Mouse (Mus musculus): ENCODE data around the gene Pbx4.

Pbx4 gene

DNA sequence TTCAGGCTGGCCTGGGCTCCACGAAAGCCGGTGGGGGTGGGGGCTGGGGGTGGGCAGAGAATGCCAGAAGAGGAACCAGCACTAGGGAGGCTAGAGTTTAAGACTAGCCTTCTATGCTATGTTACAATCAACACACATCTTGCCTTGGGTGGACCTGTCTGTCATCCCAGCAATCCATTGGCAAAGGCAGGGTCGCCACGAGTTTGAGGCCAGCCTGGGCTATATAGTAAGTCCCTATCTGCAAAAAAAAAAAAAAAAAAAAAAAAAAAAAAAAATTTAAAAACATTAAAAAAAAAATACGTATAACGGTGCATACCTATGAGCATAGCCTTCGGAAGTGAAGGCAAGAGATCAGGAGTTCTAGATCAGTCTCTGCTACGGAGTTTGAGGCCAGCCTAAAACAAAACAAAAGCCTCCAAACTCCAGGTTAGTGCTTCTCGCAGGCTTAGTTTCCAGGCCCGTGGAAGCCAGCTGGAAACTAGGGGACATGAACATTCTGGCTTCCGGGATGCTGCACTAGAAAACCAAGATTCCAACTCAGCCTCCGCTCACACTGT lies 68.7 kb downstream of the Pbx4 start:
- no peak for DNase-seq (ENCODE audit: low spot score)

- peak; percentile 97 for DNase-seq (ENCODE audit: low spot score)
Observed at GRCm38 (mm10) chr8:69901484-69902162, 69.3 kb downstream of the Pbx4 start.

DNA sequence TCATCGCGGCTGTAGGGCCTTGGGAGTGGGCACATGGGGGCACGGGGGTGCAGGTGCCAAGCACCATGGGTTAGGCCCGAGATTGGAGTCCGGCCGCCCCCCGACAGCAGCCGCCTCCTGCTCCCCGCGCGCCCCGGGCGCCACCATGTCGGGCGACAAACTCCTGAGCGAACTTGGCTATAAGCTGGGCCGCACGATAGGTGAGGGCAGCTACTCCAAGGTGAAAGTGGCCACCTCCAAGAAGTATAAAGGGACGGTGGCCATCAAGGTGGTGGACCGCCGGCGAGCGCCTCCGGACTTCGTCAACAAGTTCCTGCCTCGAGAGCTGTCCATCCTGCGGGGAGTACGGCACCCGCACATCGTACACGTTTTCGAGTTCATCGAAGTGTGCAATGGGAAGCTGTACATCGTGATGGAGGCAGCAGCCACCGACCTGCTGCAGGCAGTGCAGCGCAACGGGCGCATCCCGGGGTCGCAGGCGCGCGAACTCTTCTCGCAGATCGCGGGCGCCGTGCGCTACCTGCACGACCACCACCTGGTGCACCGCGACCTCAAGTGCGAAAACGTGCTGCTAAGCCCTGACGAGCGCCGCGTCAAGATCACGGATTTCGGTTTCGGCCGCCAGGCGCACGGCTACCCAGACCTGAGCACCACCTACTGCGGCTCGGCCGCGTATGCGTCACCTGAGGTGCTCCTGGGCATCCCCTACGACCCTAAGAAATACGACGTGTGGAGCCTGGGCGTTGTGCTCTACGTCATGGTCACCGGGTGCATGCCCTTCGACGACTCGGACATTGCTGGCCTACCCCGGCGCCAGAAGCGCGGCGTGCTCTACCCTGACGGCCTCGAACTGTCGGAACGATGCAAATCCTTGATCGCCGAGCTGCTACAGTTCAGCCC lies 70.1 kb downstream of the Pbx4 start, which contains the start of the genes Tssk6, Ndufa13 and Yjefn3:
Gene Tssk6, plus strand, starts transcription at position 22 of the 900 bp plus-strand sequence.
Gene Ndufa13, minus strand, starts transcription at position 396 of the 900 bp plus-strand sequence.
Gene Yjefn3, minus strand, starts transcription at position 550 of the 900 bp plus-strand sequence.
- peak; percentile 49 for DNase-seq (ENCODE audit: low spot score)

GRCm38 (mm10) chr8:69903063-69903542 lies 70.8 kb downstream of the Pbx4 start:
- DNase-seq (ENCODE audit: low spot score): peak; percentile 99

GRCm38 (mm10) chr8:69904096-69904495 lies 71.8 kb downstream of the Pbx4 start:
- no peak for DNase-seq (ENCODE audit: low spot score)

GRCm38 (mm10) chr8:69906260-69906659 lies 74.0 kb downstream of the Pbx4 start:
- DNase-seq (ENCODE audit: low spot score): no peak

GRCm38 (mm10) chr8:69907106-69907505 lies 74.8 kb downstream of the Pbx4 start:
- no peak for DNase-seq (ENCODE audit: low spot score)

GRCm38 (mm10) chr8:69911917-69912316 lies 79.6 kb downstream of the Pbx4 start:
- no peak for DNase-seq (ENCODE audit: low spot score)

DNA sequence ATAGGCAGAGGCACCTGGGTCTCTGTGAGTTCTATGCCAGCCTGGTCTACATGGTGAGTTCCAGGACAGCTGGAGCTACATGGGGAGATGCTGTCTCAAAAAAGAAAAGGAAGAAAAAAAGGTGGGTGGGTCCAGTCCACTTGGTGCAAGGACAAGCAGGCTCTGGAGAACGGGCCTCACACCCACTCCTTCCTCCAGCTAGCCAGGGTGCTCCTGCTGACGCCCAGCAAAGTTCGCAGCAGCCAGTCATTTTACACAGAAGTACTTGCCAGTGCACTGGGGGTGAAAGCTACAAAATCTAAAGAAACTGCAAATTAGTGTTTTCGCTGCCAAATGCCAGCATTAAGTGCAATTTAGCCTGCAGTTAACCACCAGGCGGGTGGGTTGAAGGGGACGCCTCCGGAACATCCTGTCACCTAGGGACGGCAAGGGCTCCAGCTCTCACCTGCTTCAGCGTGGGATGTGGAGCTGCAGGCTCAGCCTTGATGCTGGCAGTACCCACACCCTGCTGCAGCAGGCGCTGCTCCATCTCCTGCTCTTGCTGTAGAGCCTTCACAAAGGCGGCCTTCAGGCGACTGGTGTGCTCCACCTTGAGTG lies 80.3 kb downstream of the Pbx4 start:
- no peak for DNase-seq (ENCODE audit: low spot score)

- no peak for DNase-seq (ENCODE audit: low spot score)
Observed at GRCm38 (mm10) chr8:69914526-69914925, 82.2 kb downstream of the Pbx4 start.

- DNase-seq (ENCODE audit: low spot score): no peak
Observed at GRCm38 (mm10) chr8:69915748-69916147, 83.5 kb downstream of the Pbx4 start.

- no peak for DNase-seq (ENCODE audit: low spot score)
Observed at GRCm38 (mm10) chr8:69918506-69918905, 86.2 kb downstream of the Pbx4 start.

- peak; percentile 89 for DNase-seq (ENCODE audit: low spot score)
Observed at GRCm38 (mm10) chr8:69919010-69919409, 86.7 kb downstream of the Pbx4 start.

DNA sequence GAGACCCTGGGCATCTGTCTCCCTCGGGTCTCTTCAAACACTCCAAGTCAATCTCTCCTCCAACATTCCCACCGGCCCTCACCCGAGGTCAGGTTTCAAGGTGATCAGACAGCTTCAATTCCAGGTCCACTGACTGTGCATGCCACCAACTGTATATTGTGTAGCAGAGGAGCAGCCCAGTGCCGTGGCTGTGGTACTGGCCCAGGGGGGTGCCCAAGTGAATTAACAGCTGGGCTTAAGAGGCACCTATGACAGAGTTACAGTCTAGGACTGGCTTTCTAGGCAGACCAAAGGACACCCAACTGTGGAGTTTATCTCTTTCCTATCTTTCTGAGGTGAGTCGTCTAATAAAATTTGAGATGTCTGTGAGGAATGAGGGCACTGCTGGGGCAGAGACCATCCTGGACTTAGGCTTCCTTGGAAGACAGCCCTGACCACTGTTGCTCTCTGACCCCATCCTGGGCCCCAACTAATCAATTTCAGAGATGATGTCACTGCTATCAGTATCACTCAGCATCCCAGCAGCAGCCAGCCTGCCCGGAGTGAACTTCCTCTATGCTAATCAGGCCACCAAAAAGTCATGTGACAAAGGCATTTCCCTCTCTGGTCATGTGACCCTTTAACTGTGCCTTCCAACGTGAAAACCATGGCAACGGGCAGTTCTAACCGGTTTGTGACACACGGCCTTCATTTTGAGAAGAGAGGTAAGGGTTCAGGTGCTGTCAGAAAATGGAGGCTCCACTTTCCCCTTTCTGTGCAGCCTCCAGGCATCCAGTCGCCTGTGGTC lies 87.8 kb downstream of the Pbx4 start:
- peak; percentile 45 for DNase-seq (ENCODE audit: low spot score)

DNA sequence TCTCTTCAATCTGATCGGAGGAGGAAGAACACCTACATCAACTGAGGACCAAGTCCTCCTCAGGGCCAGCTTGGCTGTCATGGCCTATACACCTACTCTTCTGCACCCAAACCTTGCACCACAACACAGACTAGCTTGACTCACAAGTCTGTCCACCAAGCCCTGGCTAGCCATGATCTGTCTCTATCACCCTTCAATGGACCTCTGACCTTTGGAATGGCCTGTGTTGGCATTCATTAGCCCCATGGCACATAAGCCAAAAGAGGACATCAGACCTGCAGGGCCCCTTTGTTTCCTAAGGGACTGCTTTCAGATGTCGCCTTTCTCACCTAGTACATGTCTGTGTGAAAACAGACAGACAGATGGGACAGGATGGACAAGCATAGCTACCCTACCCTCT lies 88.8 kb downstream of the Pbx4 start:
- DNase-seq (ENCODE audit: low spot score): no peak

Data from layer of hippocampus, adult 11-12 months (tissue).